Mouse (Mus musculus): ENCODE data around the gene Nrgn. TPM values are rescaled to one million over a fixed set of nuclear protein-coding genes. Genes with fewer than 3 reads are reported as not detected.
A peak's percentile ranks its signal among the peaks of the same experiment; 100 is the strongest.

Nrgn gene
- polyA plus RNA-seq, 2 experiments = 5.4 to 7.1 TPM

- Histone ChIP-seq H3K4me1 (replicated peaks; ENCODE audit: control insufficient read depth in 2 of 2, insufficient read depth in 2 of 2, low read length in 1 of 2) (0 out of 4 replicates have a peak, but pooled peaks cover 0 to 2% of the 10 kb centered on the region in 2 experiments), H3K9me3 (ENCODE audit: control insufficient read depth, low read length) (no peaks in the 10 kb centered on the region), H3K27me3 (ENCODE audit: control insufficient read depth, insufficient read depth, low read length) (peaks cover 39% of the 10 kb centered on the region), H3K4me3 (ENCODE audit: insufficient read depth in 1 of 2, low read depth in 2 of 2, low read length in 2 of 2) (no peak overlapping the region), H3K27ac (no peak overlapping the region), H3K36me3 (replicated peaks; ENCODE audit: control insufficient read depth, insufficient read depth, low read depth) (no peaks in the 10 kb centered on the region), H3K9ac (replicated peaks) (no peak overlapping the region), H3K4me2 (ENCODE audit: low read depth) (no peak overlapping the region)
- WGBS (ENCODE audit: insufficient replicate concordance) = 61% methylated on average over 2 of the region's 2 CpGs
- no peak for DNase-seq (ENCODE audit: low read depth in 3 of 3, low spot score in 3 of 3)
- TF ChIP-seq EP300 (IDR thresholded peaks at IDR 0.05; ENCODE audit: low read depth) (no peak), CTCF (IDR thresholded peaks at IDR 0.05; ENCODE audit: low read depth) (no peak)
- no peak for ATAC-seq (ENCODE audit: insufficient read depth)
Measured at GRCm38 (mm10) chr9:37525461-37525860, 27.2 kb downstream of the Nrgn start.

DNA sequence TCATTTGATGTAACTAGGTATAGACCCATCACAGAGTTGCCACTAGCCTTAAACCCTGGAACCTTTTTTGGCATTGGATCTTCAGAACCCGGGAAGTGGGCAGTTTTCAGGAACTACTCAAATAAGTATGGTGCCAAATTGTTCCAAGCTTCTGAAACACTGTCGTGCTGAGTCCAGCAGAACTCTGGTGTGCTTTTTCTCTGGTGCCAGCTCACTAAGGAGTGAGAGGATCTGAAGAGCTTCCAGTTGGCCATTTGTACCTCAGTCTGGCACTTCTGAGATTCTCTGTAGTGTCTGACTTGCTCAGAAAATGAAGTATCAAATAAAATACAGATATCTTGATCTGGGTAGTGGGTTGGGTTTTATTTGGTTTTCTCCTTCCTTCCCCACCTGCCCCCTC is 32.7 kb downstream of the Nrgn start:
- Histone ChIP-seq H3K9ac (replicated peaks) (no peak overlapping the region), H3K4me1 (replicated peaks; ENCODE audit: control insufficient read depth in 2 of 2, insufficient read depth in 2 of 2, low read length in 1 of 2) (peaks cover 6 to 10% of the 10 kb centered on the region in 2 experiments), H3K27ac (no peak overlapping the region), H3K4me2 (ENCODE audit: low read depth) (no peak overlapping the region), H3K9me3 (ENCODE audit: control insufficient read depth, low read length) (no peaks in the 10 kb centered on the region), H3K27me3 (ENCODE audit: control insufficient read depth, insufficient read depth, low read length) (no peaks in the 10 kb centered on the region), H3K4me3 (ENCODE audit: insufficient read depth in 1 of 2, low read depth in 2 of 2, low read length in 2 of 2) (no peak overlapping the region), H3K36me3 (replicated peaks; ENCODE audit: control insufficient read depth, insufficient read depth, low read depth) (no peaks in the 10 kb centered on the region)
- DNase-seq (ENCODE audit: low read depth in 3 of 3, low spot score in 3 of 3) = no peak
- TF ChIP-seq EP300 (IDR thresholded peaks at IDR 0.05; ENCODE audit: low read depth) (no peak), CTCF (IDR thresholded peaks at IDR 0.05; ENCODE audit: low read depth) (no peak)
- no peak for ATAC-seq (ENCODE audit: insufficient read depth)
- 71% methylated on average over 2 of the region's 2 CpGs for WGBS (ENCODE audit: insufficient replicate concordance)

GRCm38 (mm10) chr9:37518991-37519390 is 33.7 kb downstream of the Nrgn start:
- WGBS (ENCODE audit: insufficient replicate concordance) = 76% methylated on average over 8 of the region's 8 CpGs

DNA sequence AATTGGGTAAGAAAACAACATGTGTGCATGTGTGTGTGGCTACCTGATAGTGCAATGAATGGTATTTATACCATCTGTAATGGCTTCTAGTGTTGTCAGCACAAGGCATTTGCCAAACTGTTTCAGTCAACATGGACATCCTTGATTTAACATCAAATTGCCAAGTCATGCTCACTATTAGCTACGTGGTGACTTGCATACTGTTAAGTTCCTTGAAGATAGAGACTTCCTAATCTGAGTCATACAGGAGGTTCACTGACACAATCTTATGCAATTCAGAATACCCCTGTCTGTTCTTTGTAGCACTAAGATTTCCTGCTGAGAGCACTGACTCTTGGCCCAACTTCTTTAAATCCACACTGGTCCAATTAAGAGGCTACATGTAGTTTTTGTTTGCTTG is 35.2 kb downstream of the Nrgn start:
- Histone ChIP-seq H3K27ac (no peak overlapping the region), H3K36me3 (replicated peaks; ENCODE audit: control insufficient read depth, insufficient read depth, low read depth) (no peaks in the 10 kb centered on the region), H3K4me2 (ENCODE audit: low read depth) (no peak overlapping the region), H3K27me3 (ENCODE audit: control insufficient read depth, insufficient read depth, low read length) (no peaks in the 10 kb centered on the region), H3K9me3 (ENCODE audit: control insufficient read depth, low read length) (no peaks in the 10 kb centered on the region), H3K9ac (replicated peaks) (no peak overlapping the region), H3K4me1 (replicated peaks; ENCODE audit: control insufficient read depth in 2 of 2, insufficient read depth in 2 of 2, low read length in 1 of 2) (peaks cover 6 to 10% of the 10 kb centered on the region in 2 experiments), H3K4me3 (ENCODE audit: insufficient read depth in 1 of 2, low read depth in 2 of 2, low read length in 2 of 2) (no peak overlapping the region)
- peak; percentile 44 to 60 (median 53) for DNase-seq (ENCODE audit: low read depth in 3 of 3, low spot score in 3 of 3)
- peak; percentile 90 for ATAC-seq (ENCODE audit: insufficient read depth)
- TF ChIP-seq CTCF (IDR thresholded peaks at IDR 0.05; ENCODE audit: low read depth) (no peak), EP300 (IDR thresholded peaks at IDR 0.05; ENCODE audit: low read depth) (peak; percentile 84)
- 6% methylated on average over 1 of the region's 1 CpGs for WGBS (ENCODE audit: insufficient replicate concordance)

More at GRCm38 (mm10) chr9:37518991-37519390, 33.7 kb downstream of the Nrgn start:
- Histone ChIP-seq H3K27me3 (ENCODE audit: control insufficient read depth, insufficient read depth, low read length) (no peaks in the 10 kb centered on the region), H3K9ac (replicated peaks) (no peak overlapping the region), H3K4me1 (replicated peaks; ENCODE audit: control insufficient read depth in 2 of 2, insufficient read depth in 2 of 2, low read length in 1 of 2) (peaks cover 6 to 10% of the 10 kb centered on the region in 2 experiments), H3K36me3 (replicated peaks; ENCODE audit: control insufficient read depth, insufficient read depth, low read depth) (no peaks in the 10 kb centered on the region), H3K4me2 (ENCODE audit: low read depth) (no peak overlapping the region), H3K9me3 (ENCODE audit: control insufficient read depth, low read length) (no peaks in the 10 kb centered on the region), H3K4me3 (ENCODE audit: insufficient read depth in 1 of 2, low read depth in 2 of 2, low read length in 2 of 2) (no peak overlapping the region), H3K27ac (no peak overlapping the region)
- ATAC-seq (ENCODE audit: insufficient read depth) (no peak), DNase-seq (ENCODE audit: low read depth in 3 of 3, low spot score in 3 of 3) (no peak)
- TF ChIP-seq EP300 (IDR thresholded peaks at IDR 0.05; ENCODE audit: low read depth) (no peak), CTCF (IDR thresholded peaks at IDR 0.05; ENCODE audit: low read depth) (no peak)

DNA sequence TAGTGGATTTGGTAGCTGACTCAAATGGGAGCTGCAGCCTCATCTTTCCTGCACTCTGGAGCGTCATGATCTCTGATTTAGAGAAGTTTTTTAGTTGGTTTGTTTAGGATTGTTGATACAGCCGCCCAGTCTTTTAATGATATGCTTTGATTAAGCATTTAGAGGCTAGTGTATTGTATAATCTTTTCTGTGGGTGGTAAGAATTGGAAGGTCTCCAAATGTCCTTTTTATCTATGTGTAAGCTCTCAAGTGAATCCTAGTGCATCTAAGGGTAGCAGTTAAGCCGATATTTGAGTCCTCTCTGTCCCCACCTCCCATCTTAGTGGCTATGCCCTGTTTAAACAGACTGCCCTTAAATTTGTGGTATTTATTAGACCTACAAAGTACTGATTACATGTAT is 38.2 kb downstream of the Nrgn start:
- Histone ChIP-seq H3K27me3 (ENCODE audit: control insufficient read depth, insufficient read depth, low read length) (no peaks in the 10 kb centered on the region), H3K4me3 (ENCODE audit: insufficient read depth in 1 of 2, low read depth in 2 of 2, low read length in 2 of 2) (no peak overlapping the region), H3K4me2 (ENCODE audit: low read depth) (no peak overlapping the region), H3K4me1 (replicated peaks; ENCODE audit: control insufficient read depth in 2 of 2, insufficient read depth in 2 of 2, low read length in 1 of 2) (peaks cover 6 to 10% of the 10 kb centered on the region in 2 experiments), H3K9ac (replicated peaks) (no peak overlapping the region), H3K9me3 (ENCODE audit: control insufficient read depth, low read length) (no peaks in the 10 kb centered on the region), H3K27ac (no peak overlapping the region), H3K36me3 (replicated peaks; ENCODE audit: control insufficient read depth, insufficient read depth, low read depth) (no peaks in the 10 kb centered on the region)
- 62% methylated on average over 3 of the region's 3 CpGs for WGBS (ENCODE audit: insufficient replicate concordance)
- DNase-seq (ENCODE audit: low read depth in 3 of 3, low spot score in 3 of 3) (no peak), ATAC-seq (ENCODE audit: insufficient read depth) (no peak)
- TF ChIP-seq CTCF (IDR thresholded peaks at IDR 0.05; ENCODE audit: low read depth) (no peak), EP300 (IDR thresholded peaks at IDR 0.05; ENCODE audit: low read depth) (no peak)
